In genomic region chr17:56474831-56475581, GRCm38 (mm10) we compare ENCODE assay signal across 8 mouse cellular contexts. TPM values are rescaled to one million over a fixed set of nuclear protein-coding genes. Genes with fewer than 3 reads are reported as not detected.
DNase-seq lines count a peak whose midpoint lies in the region; ATAC-seq lines count a peak whose summit lies in the region.
"Had no signal": no experiment of that assay in that cellular context is flagged by ENCODE, and none has a peak within 500 bp of the region (broad histone marks: within the 10 kb centered on the region; RNA-seq: fewer than 3 reads in every experiment).

No protein-coding gene starts in this region.

- H3K9me3 ChIP-seq in embryonic facial prominence, embryonic 12.5 days: no peaks in the 10 kb centered on the region
- H3K9me3 ChIP-seq in hindbrain, embryonic 14.5 days (ENCODE audit: control insufficient read depth, low read length): no peaks in the 10 kb centered on the region
- 0 out of 2 replicates have a peak, but pooled peaks cover 5% of the 10 kb centered on the region for H3K9me3 ChIP-seq in liver, embryonic 15.5 days (replicated peaks)

- peak overlapping the region; percentile 87 for H3K4me3 ChIP-seq in embryonic facial prominence, embryonic 12.5 days
- H3K4me3 ChIP-seq in hindbrain, embryonic 14.5 days (replicated peaks; ENCODE audit: low read length): peak overlapping the region; percentile 87
- H3K4me3 ChIP-seq in liver, embryonic 15.5 days (replicated peaks): peak overlapping the region; percentile 55

- ATAC-seq in embryonic facial prominence, embryonic 12.5 days (ENCODE audit: insufficient number of reproducible peaks, insufficient read depth, low FRiP score, low TSS enrichment): no peak
- peak; percentile 18 for ATAC-seq in hindbrain, embryonic 14.5 days (ENCODE audit: low FRiP score)
- ATAC-seq in liver, embryonic 15.5 days (ENCODE audit: insufficient read depth): no peak
- no peak for ATAC-seq in erythroblast, adult 5-6 weeks (replicated peaks; ENCODE audit: low FRiP score, poor library complexity, severe bottlenecking)

- WGBS in embryonic facial prominence, embryonic 12.5 days: 1% methylated on average over 24 of the region's 24 CpGs
- under 1% methylated on average over 24 of the region's 24 CpGs for WGBS in hindbrain, embryonic 14.5 days
- 1% methylated on average over 24 of the region's 24 CpGs for WGBS in liver, embryonic 15.5 days (ENCODE audit: insufficient replicate concordance)

- peak overlapping the region; percentile 87 for H3K9ac ChIP-seq in embryonic facial prominence, embryonic 12.5 days
- H3K9ac ChIP-seq in hindbrain, embryonic 14.5 days: peak overlapping the region; percentile 91
- 0 out of 2 replicates have a peak overlapping the region, but pooled peaks have one; percentile 35 for H3K9ac ChIP-seq in liver, embryonic 15.5 days

- H3K27ac ChIP-seq in embryonic facial prominence, embryonic 12.5 days: peak overlapping the region; percentile 84
- H3K27ac ChIP-seq in hindbrain, embryonic 14.5 days: peak overlapping the region; percentile 96
- no peak overlapping the region for H3K27ac ChIP-seq in liver, embryonic 15.5 days (replicated peaks)

- peaks cover 52% of the 10 kb centered on the region for H3K27me3 ChIP-seq in embryonic facial prominence, embryonic 12.5 days
- H3K27me3 ChIP-seq in hindbrain, embryonic 14.5 days (ENCODE audit: control insufficient read depth, insufficient read depth, low read length): no peaks in the 10 kb centered on the region
- peaks cover 93% of the 10 kb centered on the region for H3K27me3 ChIP-seq in liver, embryonic 15.5 days

- DNase-seq in 3T3-L1 (ENCODE audit: low read depth, low spot score) (peak; percentile 12), A20 (ENCODE audit: low read depth, low spot score) (peak; percentile 14)
- peak; percentile 78 for DNase-seq in hindbrain, embryonic 14.5 days (ENCODE audit: low spot score)
- DNase-seq in retina, postnatal 1 day: peak; percentile 94

- H3K4me1 ChIP-seq in embryonic facial prominence, embryonic 12.5 days: peaks cover 47% of the 10 kb centered on the region
- H3K4me1 ChIP-seq in hindbrain, embryonic 14.5 days (replicated peaks; ENCODE audit: control insufficient read depth, insufficient read depth, low read length): peaks cover 39% of the 10 kb centered on the region
- peaks cover 55% of the 10 kb centered on the region for H3K4me1 ChIP-seq in liver, embryonic 15.5 days (replicated peaks)

- H3K36me3 ChIP-seq in embryonic facial prominence, embryonic 12.5 days: no peaks in the 10 kb centered on the region
- no peaks in the 10 kb centered on the region for H3K36me3 ChIP-seq in hindbrain, embryonic 14.5 days (replicated peaks; ENCODE audit: control insufficient read depth, insufficient read depth)
- H3K36me3 ChIP-seq in liver, embryonic 15.5 days (replicated peaks): no peaks in the 10 kb centered on the region

- peak overlapping the region; percentile 97 for H3K4me2 ChIP-seq in embryonic facial prominence, embryonic 12.5 days (replicated peaks)
- peak overlapping the region; percentile 99 for H3K4me2 ChIP-seq in hindbrain, embryonic 14.5 days (replicated peaks)
- H3K4me2 ChIP-seq in liver, embryonic 15.5 days: peak overlapping the region; percentile 76

RNA-seq across cellular contexts. Expression of gene Ptprs, which starts 1.3 kb away (rescaled TPM):
- polyA plus RNA-seq in embryonic facial prominence, embryonic 12.5 days (2016; fragmentation: Nextera tagmentation; extraction: Ambion mirVana): 158 and 167 TPM in 2 replicates
- 272 and 276 TPM in 2 replicates for polyA plus RNA-seq in hindbrain, embryonic 14.5 days (2014; fragmentation: Nextera tagmentation; extraction: Ambion mirVana)
- 5.5 and 6.1 TPM in 2 replicates for polyA plus RNA-seq in liver, embryonic 15.5 days (2015; fragmentation: Nextera tagmentation; extraction: Ambion mirVana)
- total RNA-seq in erythroblast, adult 5-6 weeks (2015; ENCODE audit: low replicate concordance): 4.8 and 7.3 TPM in 2 replicates
- 2.0 and 8.1 TPM in 2 replicates for total RNA-seq in erythroblast, adult 5-6 weeks (2017; ENCODE audit: low replicate concordance)

RNA-seq across cellular contexts. Expression of gene Znrf4, which starts 37.2 kb away (rescaled TPM):
- not detected in 2 replicates for polyA plus RNA-seq in embryonic facial prominence, embryonic 12.5 days (2016; fragmentation: Nextera tagmentation; extraction: Ambion mirVana)
- polyA plus RNA-seq in hindbrain, embryonic 14.5 days (2014; fragmentation: Nextera tagmentation; extraction: Ambion mirVana): not detected in 2 replicates
- polyA plus RNA-seq in liver, embryonic 15.5 days (2015; fragmentation: Nextera tagmentation; extraction: Ambion mirVana): not detected in 2 replicates
- not detected in 2 replicates for total RNA-seq in erythroblast, adult 5-6 weeks (2015; ENCODE audit: low replicate concordance)
- not detected in 2 replicates for total RNA-seq in erythroblast, adult 5-6 weeks (2017; ENCODE audit: low replicate concordance)
- total RNA-seq: hematopoietic stem cell, adult 5-6 weeks had no signal

Comparison
In these comparisons a context has a peak if more than half of its experiments do, and no peak if none do; other contexts are left out.
1. DNase-seq: peak in every context shown above with its lines; median percentile 94 in retina, postnatal 1 day; 78 in hindbrain, embryonic 14.5 days; 14 in A20; 12 in 3T3-L1.
2. H3K9ac ChIP-seq: peak in every context shown above with its lines; median percentile 91 in hindbrain, embryonic 14.5 days; 87 in embryonic facial prominence, embryonic 12.5 days; 35 in liver, embryonic 15.5 days.
3. RNA of gene Ptprs, which starts 1.3 kb away (polyA plus RNA-seq): 272 to 276 TPM in hindbrain, embryonic 14.5 days and 158 to 167 TPM in embryonic facial prominence, embryonic 12.5 days; 5.5 to 6.1 TPM in liver, embryonic 15.5 days; every median in the first group is over 10 times any median in the second.
4. Peak in every context shown above with its lines, with median percentiles within 50 percentile points of each other: H3K4me2 ChIP-seq and H3K4me3 ChIP-seq.